Mouse (Mus musculus) limb, embryonic 11.5 days (tissue): Measurements from ENCODE around the gene Hp1bp3. TPM values are rescaled to one million over a fixed set of nuclear protein-coding genes. Genes with fewer than 3 reads are reported as not detected.
A peak's percentile ranks its signal among the peaks of the same experiment; 100 is the strongest.

Experiments
- ATAC-seq: fragments of 200-750 bp; cut with Nextera tagmentation; 2 replicates; pipeline ENCODE4 v1.8.0; 2017; ENCODE audit warnings: low read depth; ENCODE audit not compliant: insufficient number of reproducible peaks, low FRiP score, low TSS enrichment
- DNase-seq: peaks from one replicate; pipeline ENCODE4 v3.0.0-alpha.2; 2015; ENCODE audit warnings: low spot score
- H3K27ac ChIP-seq: fragments of 300-500 bp; sonication (generic); replicated peaks from 2 replicates; pipeline ENCODE4 v1.5.1; 2014; ENCODE audit warnings: low read depth, mild to moderate bottlenecking, low read length
- H3K27me3 ChIP-seq: fragments of 300-500 bp; sonication (generic); 2 replicates; pipeline ENCODE4 v1.6.1; 2014; ENCODE audit warnings: mild to moderate bottlenecking, low read length, mixed read lengths; ENCODE audit not compliant: control insufficient read depth, insufficient read depth
- H3K36me3 ChIP-seq: fragments of 300-500 bp; sonication (generic); 2 replicates; pipeline ENCODE4 v1.6.1; 2014; ENCODE audit warnings: mild to moderate bottlenecking, low read length, moderate library complexity, mixed read lengths; ENCODE audit not compliant: control insufficient read depth, insufficient read depth
- H3K4me1 ChIP-seq: fragments of 300-500 bp; sonication (generic); 2 replicates; pipeline ENCODE4 v1.6.1; 2014; ENCODE audit warnings: low read length, mixed read lengths; ENCODE audit not compliant: control insufficient read depth, insufficient read depth
- H3K4me2 ChIP-seq: fragments of 300-500 bp; sonication (generic); 2 replicates; pipeline ENCODE4 v1.6.1; 2014; ENCODE audit warnings: low read depth, mild to moderate bottlenecking, moderate library complexity; ENCODE audit not compliant: severe bottlenecking
- H3K4me3 ChIP-seq: fragments of 300-500 bp; sonication (generic); 2 replicates; pipeline ENCODE4 v1.5.1; 2014; ENCODE audit warnings: low read depth, low read length
- H3K9ac ChIP-seq: fragments of 300-500 bp; sonication (generic); 2 replicates; pipeline ENCODE4 v1.6.1; 2014; ENCODE audit warnings: mild to moderate bottlenecking, low read length
- H3K9me3 ChIP-seq: fragments of 300-500 bp; sonication (generic); 2 replicates; pipeline ENCODE4 v1.6.1; 2016; ENCODE audit warnings: low read length; ENCODE audit not compliant: control insufficient read depth
- WGBS: fragments of 180-500 bp; shearing (Covaris S2); extraction: QIAGEN DNeasy Blood & Tissue Kit; methylation state at CpG from one replicate; pipeline ENCODE4 v1.1.7; 2014; 5-methylcytosine and 5-hydroxymethylcytosine counted together
- polyA plus RNA-seq: library from polyadenylated mRNA; unstranded; fragments of >200 nt; fragmentation: Nextera tagmentation; extraction: Ambion mirVana; gene quantifications from 2 replicates; pipeline ENCODE4 v1.2.1, GENCODE M21; 2014

The Hp1bp3 gene
- polyA plus RNA-seq, 1 experiment from 2014 or later, result 189 TPM

GRCm38 (mm10) chr4:138250088-138250960 is 34.2 kb downstream of the Hp1bp3 start, which contains the start of the genes Sh2d5 and Kif17:
Sh2d5 (plus strand) TSS chr4:138250403.
Kif17 (plus strand) TSS chr4:138250435.
- no peaks in the 10 kb centered on the region for H3K9me3 ChIP-seq
- H3K36me3 ChIP-seq, result peaks cover 10% of the 10 kb centered on the region
- DNase-seq, result peak; percentile 89
- peaks cover 35% of the 10 kb centered on the region for H3K4me1 ChIP-seq
- no peak within 1 kb of the TSS for H3K27ac ChIP-seq
- WGBS, result 1% methylated on average over 61 of the region's 74 CpGs
- H3K4me2 ChIP-seq, result peak within 1 kb of the TSS; percentile 93
- H3K4me3 ChIP-seq, result peak within 1 kb of the TSS; percentile 49
- H3K27me3 ChIP-seq, result peaks cover 20% of the 10 kb centered on the region
- peak within 1 kb of the TSS; percentile 34; the same call in 1 of the 2 replicates for H3K9ac ChIP-seq
- ATAC-seq, result peak; percentile 80

GRCm38 (mm10) chr4:138251819-138252218 is 35.7 kb downstream of the Hp1bp3 start:
- H3K27ac ChIP-seq, result 0 out of 2 replicates have a peak overlapping the region, but pooled peaks have one; percentile 26
- H3K9ac ChIP-seq, result no peak overlapping the region
- WGBS, result under 1% methylated on average over 14 of the region's 14 CpGs
- ATAC-seq (peak; percentile 38; the same call in 1 of the 2 replicates), DNase-seq (peak; percentile 78)
- H3K9me3 ChIP-seq, result no peaks in the 10 kb centered on the region
- peaks cover 35% of the 10 kb centered on the region for H3K4me1 ChIP-seq
- H3K36me3 ChIP-seq, result peaks cover 5% of the 10 kb centered on the region
- no peak overlapping the region; the same call in 1 of the 2 replicates for H3K4me3 ChIP-seq
- H3K4me2 ChIP-seq, result peak overlapping the region; percentile 46
- H3K27me3 ChIP-seq, result peaks cover 24% of the 10 kb centered on the region

GRCm38 (mm10) chr4:138252231-138252630 is 36.1 kb downstream of the Hp1bp3 start:
- Histone ChIP-seq H3K36me3 (peaks cover 5% of the 10 kb centered on the region), H3K9ac (peak overlapping the region; percentile 19; the same call in 1 of the 2 replicates), H3K27ac (0 out of 2 replicates have a peak overlapping the region, but pooled peaks have one; percentile 26), H3K4me3 (no peak overlapping the region), H3K4me1 (peaks cover 35% of the 10 kb centered on the region), H3K4me2 (peak overlapping the region; percentile 46), H3K27me3 (peaks cover 24% of the 10 kb centered on the region), H3K9me3 (no peaks in the 10 kb centered on the region)
- ATAC-seq (no peak), DNase-seq (peak; percentile 65)
- 5% methylated on average over 5 of the region's 5 CpGs for WGBS

- Histone ChIP-seq H3K9ac (no peak overlapping the region), H3K36me3 (no peaks in the 10 kb centered on the region), H3K27me3 (peaks cover 13% of the 10 kb centered on the region), H3K9me3 (no peaks in the 10 kb centered on the region), H3K4me3 (no peak overlapping the region), H3K4me1 (peaks cover 10% of the 10 kb centered on the region), H3K4me2 (no peak overlapping the region), H3K27ac (no peak overlapping the region)
- WGBS, result 86% methylated on average over 22 of the region's 22 CpGs
- no peak for DNase-seq
- no peak for ATAC-seq
Measured at GRCm38 (mm10) chr4:138257116-138257687, 41.1 kb downstream of the Hp1bp3 start.

- H3K27me3 ChIP-seq, result peaks cover 19% of the 10 kb centered on the region; the same call in 1 of the 2 replicates
- 82% methylated on average over 7 of the region's 7 CpGs for WGBS
- H3K4me1 ChIP-seq, result no peaks in the 10 kb centered on the region
- no peaks in the 10 kb centered on the region for H3K9me3 ChIP-seq
- no peak for DNase-seq
- no peak overlapping the region for H3K4me2 ChIP-seq
- H3K27ac ChIP-seq, result no peak overlapping the region
- no peaks in the 10 kb centered on the region for H3K36me3 ChIP-seq
- no peak overlapping the region for H3K9ac ChIP-seq
- ATAC-seq, result no peak
- no peak overlapping the region for H3K4me3 ChIP-seq
Measured at GRCm38 (mm10) chr4:138258663-138259062, 42.6 kb downstream of the Hp1bp3 start.

GRCm38 (mm10) chr4:138259482-138259881 is 43.4 kb downstream of the Hp1bp3 start:
- DNase-seq (no peak), ATAC-seq (no peak)
- no peak overlapping the region for H3K27ac ChIP-seq
- H3K4me3 ChIP-seq, result no peak overlapping the region
- H3K36me3 ChIP-seq, result no peaks in the 10 kb centered on the region
- no peak overlapping the region for H3K4me2 ChIP-seq
- no peak overlapping the region for H3K9ac ChIP-seq
- 82% methylated on average over 5 of the region's 5 CpGs for WGBS
- H3K9me3 ChIP-seq, result no peaks in the 10 kb centered on the region
- no peaks in the 10 kb centered on the region for H3K4me1 ChIP-seq
- peaks cover 18% of the 10 kb centered on the region; the same call in 1 of the 2 replicates for H3K27me3 ChIP-seq

- peak; percentile 92 for ATAC-seq
- H3K4me1 ChIP-seq, result no peaks in the 10 kb centered on the region
- H3K4me2 ChIP-seq, result peak overlapping the region; percentile 69
- H3K4me3 ChIP-seq, result peak overlapping the region; percentile 47
- no peaks in the 10 kb centered on the region for H3K36me3 ChIP-seq
- under 1% methylated on average over 68 of the region's 78 CpGs for WGBS
- no peak overlapping the region for H3K27ac ChIP-seq
- peaks cover 9% of the 10 kb centered on the region; the same call in 1 of the 2 replicates for H3K27me3 ChIP-seq
- peak; percentile 94 for DNase-seq
- H3K9me3 ChIP-seq, result no peaks in the 10 kb centered on the region
- H3K9ac ChIP-seq, result peak overlapping the region; percentile 9; the same call in 1 of the 2 replicates
Measured at GRCm38 (mm10) chr4:138261843-138262681, 46.0 kb downstream of the Hp1bp3 start.

- Histone ChIP-seq H3K27me3 (peaks cover 7% of the 10 kb centered on the region; the same call in 1 of the 2 replicates), H3K9me3 (no peaks in the 10 kb centered on the region), H3K36me3 (no peaks in the 10 kb centered on the region), H3K4me1 (no peaks in the 10 kb centered on the region), H3K9ac (no peak overlapping the region), H3K27ac (no peak overlapping the region), H3K4me3 (no peak overlapping the region), H3K4me2 (no peak overlapping the region)
- 91% methylated on average over 10 of the region's 10 CpGs for WGBS
- ATAC-seq, result no peak
- no peak for DNase-seq
Measured at GRCm38 (mm10) chr4:138267869-138268268, 51.8 kb downstream of the Hp1bp3 start.
